Mouse (Mus musculus): Measurements from ENCODE around the gene Cnih3. TPM values are rescaled to one million over a fixed set of nuclear protein-coding genes. Genes with fewer than 3 reads are reported as not detected.

Cnih3 gene
- total and polyA plus RNA-seq, 3 experiments, result 0.04 TPM; not detected in 2

- intact Hi-C loops (cut with DNase I), result no loop called here
- 65% methylated on average over 6 of the region's 6 CpGs for WGBS
These were observed 100.7 kb downstream of the Cnih3 start for GRCm38 (mm10) chr1:181453106-181453505.

GRCm38 (mm10) chr1:181456911-181457310 lies 104.5 kb downstream of the Cnih3 start:
- intact Hi-C loops (cut with DNase I), result no loop called here
- H3K9ac ChIP-seq (ENCODE audit: low read depth, low read length), result no peak overlapping the region
- DNase-seq, result no peak

More at GRCm38 (mm10) chr1:181453106-181453505, 100.7 kb downstream of the Cnih3 start:
- Histone ChIP-seq H3K27ac (no peak overlapping the region), H3K9ac (ENCODE audit: low read depth, low read length) (no peak overlapping the region), H3K36me3 (ENCODE audit: control insufficient read depth, insufficient read depth, low read length) (no peaks in the 10 kb centered on the region), H3K4me3 (no peak overlapping the region), H3K79me2 (replicated peaks; ENCODE audit: control insufficient read depth, insufficient read depth, low read length) (no peaks in the 10 kb centered on the region), H3K27me3 (ENCODE audit: control insufficient read depth, insufficient read depth, low read length) (no peaks in the 10 kb centered on the region), H3K4me1 (ENCODE audit: control insufficient read depth, insufficient read depth, low read length) (no peaks in the 10 kb centered on the region)
- no peak for TF ChIP-seq POLR2A (IDR thresholded peaks at IDR 0.05; ENCODE audit: insufficient read depth, low read depth, low read length)
- no peak for TF ChIP-seq CTCF (IDR thresholded peaks at IDR 0.05)
- no peak for TF ChIP-seq EP300 (IDR thresholded peaks at IDR 0.05; ENCODE audit: insufficient read depth, low read depth, low read length)
- DNase-seq, result no peak

GRCm38 (mm10) chr1:181459431-181460105 lies 107.1 kb downstream of the Cnih3 start:
- no peaks in the 10 kb centered on the region for H3K79me2 ChIP-seq (replicated peaks; ENCODE audit: control insufficient read depth, insufficient read depth, low read length)
- no peak overlapping the region for H3K9ac ChIP-seq (ENCODE audit: low read depth, low read length)
- no peaks in the 10 kb centered on the region for H3K27me3 ChIP-seq (ENCODE audit: control insufficient read depth, insufficient read depth, low read length)
- DNase-seq, result no peak
- no peaks in the 10 kb centered on the region for H3K36me3 ChIP-seq (ENCODE audit: control insufficient read depth, insufficient read depth, low read length)
- no peak overlapping the region for H3K4me3 ChIP-seq
- no peak overlapping the region for H3K27ac ChIP-seq
- intact Hi-C loops (cut with DNase I), result loop anchor here (5.0 kb wide), 1 partner anchor 88 kb away; no protein-coding TSS in a partner anchor
- no peaks in the 10 kb centered on the region for H3K4me1 ChIP-seq (ENCODE audit: control insufficient read depth, insufficient read depth, low read length)
- TF ChIP-seq CTCF (IDR thresholded peaks at IDR 0.05) (no peak), POLR2A (IDR thresholded peaks at IDR 0.05; ENCODE audit: insufficient read depth, low read depth, low read length) (no peak), EP300 (IDR thresholded peaks at IDR 0.05; ENCODE audit: insufficient read depth, low read depth, low read length) (no peak)
- 75% methylated on average over 7 of the region's 7 CpGs for WGBS

More at GRCm38 (mm10) chr1:181456911-181457310, 104.5 kb downstream of the Cnih3 start:
- no peak for TF ChIP-seq POLR2A (IDR thresholded peaks at IDR 0.05; ENCODE audit: insufficient read depth, low read depth, low read length)
- TF ChIP-seq CTCF (IDR thresholded peaks at IDR 0.05), result no peak
- no peak for TF ChIP-seq EP300 (IDR thresholded peaks at IDR 0.05; ENCODE audit: insufficient read depth, low read depth, low read length)
- Histone ChIP-seq H3K27ac (no peak overlapping the region), H3K79me2 (replicated peaks; ENCODE audit: control insufficient read depth, insufficient read depth, low read length) (no peaks in the 10 kb centered on the region), H3K27me3 (ENCODE audit: control insufficient read depth, insufficient read depth, low read length) (no peaks in the 10 kb centered on the region), H3K4me1 (ENCODE audit: control insufficient read depth, insufficient read depth, low read length) (no peaks in the 10 kb centered on the region), H3K36me3 (ENCODE audit: control insufficient read depth, insufficient read depth, low read length) (no peaks in the 10 kb centered on the region), H3K4me3 (no peak overlapping the region)
- WGBS, result 88% methylated on average over 7 of the region's 7 CpGs

GRCm38 (mm10) chr1:181460283-181460682 lies 107.9 kb downstream of the Cnih3 start:
- intact Hi-C loops (cut with DNase I), result loop anchor here (5.0 kb wide), 1 partner anchor 87 kb away; no protein-coding TSS in a partner anchor
- no peaks in the 10 kb centered on the region for H3K4me1 ChIP-seq (ENCODE audit: control insufficient read depth, insufficient read depth, low read length)
- H3K4me3 ChIP-seq, result no peak overlapping the region
- no peak overlapping the region for H3K27ac ChIP-seq
- H3K36me3 ChIP-seq (ENCODE audit: control insufficient read depth, insufficient read depth, low read length), result no peaks in the 10 kb centered on the region
- no peak overlapping the region for H3K9ac ChIP-seq (ENCODE audit: low read depth, low read length)
- no peaks in the 10 kb centered on the region for H3K79me2 ChIP-seq (replicated peaks; ENCODE audit: control insufficient read depth, insufficient read depth, low read length)
- DNase-seq, result no peak
- TF ChIP-seq POLR2A (IDR thresholded peaks at IDR 0.05; ENCODE audit: insufficient read depth, low read depth, low read length) (no peak), EP300 (IDR thresholded peaks at IDR 0.05; ENCODE audit: insufficient read depth, low read depth, low read length) (no peak), CTCF (IDR thresholded peaks at IDR 0.05) (no peak)
- H3K27me3 ChIP-seq (ENCODE audit: control insufficient read depth, insufficient read depth, low read length), result no peaks in the 10 kb centered on the region
- 83% methylated on average over 2 of the region's 2 CpGs for WGBS

- no peak overlapping the region for H3K9ac ChIP-seq (ENCODE audit: low read depth, low read length)
- no peak overlapping the region for H3K4me3 ChIP-seq
- intact Hi-C loops (cut with DNase I), result loop anchor here (5.0 kb wide), 1 partner anchor 86 kb away; no protein-coding TSS in a partner anchor
- 0 out of 2 replicates have a peak, but pooled peaks have one; percentile 19 for TF ChIP-seq EP300 (IDR thresholded peaks at IDR 0.05; ENCODE audit: insufficient read depth, low read depth, low read length)
- no peak for TF ChIP-seq CTCF (IDR thresholded peaks at IDR 0.05)
- H3K36me3 ChIP-seq (ENCODE audit: control insufficient read depth, insufficient read depth, low read length), result no peaks in the 10 kb centered on the region
- no peaks in the 10 kb centered on the region for H3K27me3 ChIP-seq (ENCODE audit: control insufficient read depth, insufficient read depth, low read length)
- no peaks in the 10 kb centered on the region for H3K4me1 ChIP-seq (ENCODE audit: control insufficient read depth, insufficient read depth, low read length)
- 72% methylated on average over 8 of the region's 8 CpGs for WGBS
- DNase-seq, result peak; percentile 20 to 25
- no peak overlapping the region for H3K27ac ChIP-seq
- no peaks in the 10 kb centered on the region for H3K79me2 ChIP-seq (replicated peaks; ENCODE audit: control insufficient read depth, insufficient read depth, low read length)
These were observed 109.1 kb downstream of the Cnih3 start for GRCm38 (mm10) chr1:181461484-181461883.

Measured in heart, adult 2 months (tissue).